Mouse (Mus musculus): Measurements from ENCODE around the gene 1700067P10Rik.

The 1700067P10Rik gene

DNA sequence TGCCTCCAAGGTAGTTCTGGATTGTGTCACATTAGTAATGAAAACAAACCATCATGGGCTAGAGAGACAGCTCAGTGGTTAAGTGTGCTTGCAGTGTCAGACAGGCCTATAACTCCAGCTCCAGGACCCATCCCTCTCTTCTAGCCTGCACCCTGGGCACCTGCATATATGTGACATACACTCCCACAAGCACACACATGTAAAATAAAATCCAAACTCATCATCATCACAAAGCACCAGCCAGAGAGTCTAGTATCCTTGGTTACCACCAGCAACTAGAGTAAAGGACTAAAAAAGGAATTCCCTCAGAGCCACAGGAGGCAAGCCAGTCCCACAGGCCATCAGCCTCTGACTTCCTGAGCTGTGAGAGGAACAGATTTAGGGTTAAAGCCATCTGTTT is at the start of gene 1700067P10Rik:
Gene 1700067P10Rik (plus strand): TSS at position 301 of the 400 bp plus-strand sequence.
- DNase-seq (ENCODE audit: low read depth, low spot score), result no peak

DNA sequence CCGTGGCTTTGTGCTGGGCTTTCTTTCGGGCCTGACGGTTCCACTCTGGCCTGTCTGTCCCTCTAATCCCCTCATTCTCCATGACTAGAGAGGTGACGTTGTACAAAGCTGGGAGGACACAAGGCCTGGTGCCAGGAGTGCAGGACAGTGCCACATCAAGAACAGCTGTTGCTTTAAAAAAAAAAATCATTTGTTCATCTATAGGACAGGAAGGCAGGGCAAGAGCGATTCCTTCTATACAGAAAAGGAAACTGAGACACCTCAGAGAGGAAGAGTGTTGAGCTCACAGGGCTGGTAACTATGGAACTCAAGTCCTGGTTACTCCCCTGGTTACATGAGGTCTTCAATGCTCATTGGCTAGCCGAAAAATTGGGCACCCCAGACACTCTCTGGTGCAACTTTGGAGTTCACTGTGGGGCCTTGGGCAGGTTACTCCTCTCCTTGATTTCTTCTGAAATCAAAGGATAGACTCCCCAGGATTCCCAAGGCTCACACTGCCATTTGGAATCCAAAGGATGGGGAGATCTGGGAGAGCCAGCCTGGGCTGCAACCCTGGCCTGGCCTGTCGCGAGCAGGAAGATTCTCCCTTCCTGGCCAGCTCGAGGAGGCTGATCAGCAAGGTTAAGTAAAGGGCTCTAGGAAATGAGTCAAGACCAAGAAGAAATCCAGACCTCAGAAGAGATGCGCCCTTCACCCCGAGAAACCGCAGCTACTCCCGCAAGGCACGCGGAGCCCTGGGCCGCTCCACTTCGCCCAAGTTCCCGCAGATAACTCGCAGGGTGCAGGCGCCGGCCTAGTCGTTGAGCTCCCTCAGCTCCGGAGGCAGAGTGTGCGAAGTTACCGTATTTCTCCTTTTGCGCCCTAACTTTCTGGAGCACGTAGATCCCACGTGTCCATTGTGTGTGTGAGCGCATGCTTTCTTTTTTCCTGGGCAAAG is 47.5 kb upstream of the 1700067P10Rik start:
- DNase-seq (ENCODE audit: low read depth, low spot score), result peak; percentile 83

DNA sequence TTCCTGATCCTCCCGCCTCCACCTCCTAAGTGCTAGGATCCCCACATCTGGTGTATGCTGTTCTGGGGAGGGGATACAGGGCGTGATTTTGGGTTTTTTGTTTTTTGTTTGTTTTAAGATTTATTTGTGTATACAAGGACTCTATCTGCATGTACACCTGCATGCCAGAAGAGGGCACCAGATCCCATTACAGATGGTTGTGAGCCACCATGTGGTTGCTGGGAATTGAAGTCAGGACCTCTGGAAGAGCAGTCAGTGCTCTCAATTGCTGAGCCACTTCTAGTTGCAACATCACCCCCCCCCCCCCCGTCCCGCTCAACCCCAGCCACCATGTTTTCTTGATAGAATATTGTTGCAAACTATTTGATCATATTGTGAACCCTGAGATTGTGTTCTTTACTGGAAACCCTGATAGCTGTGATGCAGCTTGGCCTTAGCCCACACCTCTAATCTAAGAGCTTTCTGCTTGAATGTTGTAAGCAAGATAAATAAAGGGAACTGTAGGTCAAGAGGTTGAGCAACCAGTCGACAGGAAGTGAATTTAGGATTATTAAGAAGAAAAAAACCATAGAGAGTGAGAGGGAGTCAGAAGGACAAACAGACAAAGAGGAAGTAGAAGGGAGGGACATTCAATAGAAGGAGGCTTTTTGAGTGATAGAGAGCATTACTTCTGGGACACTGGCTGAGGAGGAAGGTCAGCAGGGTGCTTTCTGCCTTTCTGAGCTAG is 45.8 kb upstream of the 1700067P10Rik start:
- no peak for DNase-seq (ENCODE audit: low read depth, low spot score)

DNA sequence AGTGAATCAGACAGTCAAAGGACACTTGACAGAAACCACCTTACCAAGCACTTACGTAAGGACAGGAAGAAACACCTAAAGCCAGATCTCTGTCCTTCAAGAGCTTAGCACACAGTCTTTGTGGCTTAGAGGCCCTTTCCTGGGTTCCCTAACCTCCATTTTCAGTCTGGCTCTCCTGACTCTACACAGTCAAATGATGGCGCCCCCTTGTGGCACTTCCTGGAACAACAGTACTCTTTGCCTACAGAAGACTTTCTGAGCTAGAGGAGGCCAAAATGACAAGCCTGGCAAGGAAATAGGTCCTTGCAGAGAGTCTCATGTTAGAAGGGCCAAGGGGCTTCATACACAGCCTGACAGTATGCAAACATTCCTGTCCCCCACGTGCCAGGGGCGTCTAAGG is 43.5 kb upstream of the 1700067P10Rik start:
- DNase-seq (ENCODE audit: low read depth, low spot score), result peak; percentile 83

DNA sequence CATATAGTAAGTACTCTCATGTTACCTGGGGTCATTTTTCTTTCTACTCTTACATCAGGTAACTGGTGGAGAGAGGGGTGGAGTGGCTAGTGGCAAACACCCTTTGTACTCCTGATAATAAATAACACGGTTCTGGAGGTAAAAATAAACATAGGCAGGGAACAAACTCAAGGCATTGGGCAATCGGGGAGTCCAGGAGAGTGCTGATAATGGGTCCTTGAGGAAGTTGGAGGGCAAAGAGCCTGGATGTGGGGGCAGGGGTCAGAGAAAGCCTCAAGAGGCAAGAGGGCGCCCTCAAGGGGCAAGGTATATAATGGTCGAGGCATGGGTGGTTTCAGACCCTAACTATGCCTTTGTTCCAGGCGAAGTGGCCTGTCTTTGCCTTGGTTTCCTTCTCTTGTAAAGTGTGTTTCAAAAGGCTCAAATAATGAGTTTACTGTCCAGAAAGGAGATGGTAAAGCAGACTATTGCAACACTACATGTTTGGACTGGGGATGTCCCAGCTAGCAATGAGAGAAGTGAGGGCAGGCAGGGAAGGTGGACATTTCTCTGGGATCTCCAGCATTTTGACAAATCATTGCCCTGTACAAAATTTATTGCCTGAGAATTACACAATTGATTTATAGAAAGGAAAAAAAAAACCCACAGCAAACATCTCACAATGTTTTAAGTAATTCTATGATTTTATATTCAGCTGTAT is 37.3 kb upstream of the 1700067P10Rik start:
- DNase-seq (ENCODE audit: low read depth, low spot score), result no peak

DNA sequence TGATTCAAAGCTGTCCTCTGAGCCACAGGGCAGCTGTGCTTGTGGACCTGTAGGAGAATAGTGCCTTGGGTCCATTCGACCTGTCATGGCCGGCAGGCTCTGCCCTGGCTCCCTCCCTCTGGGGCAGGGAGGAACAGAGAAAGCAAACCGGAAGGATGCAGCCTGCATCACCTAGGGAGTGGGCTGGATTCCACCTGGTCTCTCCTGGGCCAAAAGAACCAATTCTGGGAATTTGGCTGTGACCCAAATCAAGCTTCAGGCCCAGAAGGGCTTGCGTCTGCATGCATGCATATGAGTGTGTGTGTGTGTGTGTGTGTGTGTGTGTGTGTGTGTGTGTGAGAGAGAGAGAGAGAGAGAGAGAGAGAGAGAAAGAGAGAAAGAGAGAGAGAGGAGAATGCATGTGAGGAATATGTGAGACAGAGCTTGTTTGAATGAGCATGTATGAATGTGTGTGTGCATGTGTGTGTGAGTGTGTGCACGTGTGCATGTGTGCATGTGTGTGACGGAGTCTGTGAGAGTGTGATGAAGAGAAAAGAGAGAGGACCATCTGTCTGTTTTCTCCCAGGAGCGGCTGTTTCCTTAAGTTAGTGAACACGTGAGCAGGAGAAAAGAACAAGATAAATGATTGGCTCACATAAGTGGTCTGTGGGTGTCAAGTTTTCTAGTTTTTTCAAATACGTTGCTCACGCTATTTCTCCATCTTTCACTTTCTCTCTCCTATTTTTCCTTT is 36.6 kb upstream of the 1700067P10Rik start:
- no peak for DNase-seq (ENCODE audit: low read depth, low spot score)

DNA sequence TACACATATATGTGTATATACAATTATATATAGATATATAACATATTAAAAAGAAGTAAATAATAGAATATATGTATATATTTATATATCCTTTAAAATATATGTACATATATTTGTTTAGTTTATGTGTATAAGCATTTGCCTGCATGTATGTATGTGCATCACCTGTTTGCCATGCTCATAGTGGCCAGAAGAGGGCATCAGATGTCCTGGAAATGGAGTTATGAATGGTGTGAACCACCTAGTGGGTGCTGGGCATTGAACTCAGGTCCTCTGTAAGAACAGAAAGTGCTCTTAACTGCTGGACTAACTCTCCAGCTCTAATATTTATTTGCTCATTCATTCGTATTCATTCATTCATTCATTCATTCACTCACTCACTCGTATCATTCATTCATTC is 35.5 kb upstream of the 1700067P10Rik start:
- no peak for DNase-seq (ENCODE audit: low read depth, low spot score)

DNA sequence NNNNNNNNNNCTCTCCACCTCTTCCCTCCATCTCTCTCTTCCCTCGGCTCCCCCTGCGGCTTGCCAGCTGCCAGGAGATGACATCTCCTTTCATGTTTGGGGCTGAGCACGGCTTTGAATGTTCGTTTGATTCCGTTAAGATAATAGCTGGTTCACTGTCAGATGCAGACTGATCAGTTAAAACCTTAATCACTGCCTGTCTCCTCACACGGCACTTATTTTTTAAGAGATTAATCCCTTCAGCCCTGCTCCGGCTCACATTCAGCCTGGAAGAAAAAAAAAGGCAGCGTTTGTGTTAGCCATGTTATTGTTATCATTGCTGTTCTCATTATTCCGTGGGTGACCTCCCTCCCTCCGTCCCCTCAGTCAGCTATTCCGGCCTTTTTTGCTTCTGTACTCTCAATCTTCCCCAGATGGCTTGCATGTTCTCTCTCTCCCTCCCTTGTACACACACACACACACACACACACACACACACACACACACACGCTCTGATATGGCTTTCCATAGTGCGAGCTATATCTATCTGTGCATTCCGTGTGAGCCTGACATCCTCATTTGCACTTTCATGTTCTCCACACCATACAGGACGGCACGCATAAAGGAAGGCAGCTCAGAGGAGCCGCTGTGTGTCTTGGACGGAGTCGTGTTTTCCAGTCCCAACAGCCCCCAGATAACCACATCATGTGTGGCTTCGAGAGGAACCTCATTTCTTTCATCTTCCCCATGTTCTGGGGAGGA is 33.9 kb upstream of the 1700067P10Rik start:
- no peak for DNase-seq (ENCODE audit: low read depth, low spot score)

DNA sequence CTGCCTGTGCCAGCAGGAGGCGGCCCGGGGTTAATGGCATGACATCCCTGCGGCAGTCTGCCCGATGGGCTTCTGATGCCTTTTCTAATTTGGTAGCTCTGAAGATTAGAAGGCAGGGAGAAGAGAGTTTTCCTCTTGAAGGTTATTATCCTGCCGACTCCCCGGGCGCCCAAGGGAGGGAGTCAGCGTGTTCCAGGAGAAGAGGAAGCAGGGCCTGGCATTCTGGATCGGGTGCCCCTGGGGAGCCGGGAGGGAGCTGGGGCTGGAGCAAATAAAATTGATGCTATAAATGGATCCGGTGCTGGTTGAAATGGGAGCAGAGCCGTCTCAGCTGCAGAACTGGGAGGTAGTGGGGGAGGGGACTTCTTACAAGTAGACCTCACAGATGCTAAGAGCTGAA is 31.7 kb upstream of the 1700067P10Rik start:
- no peak for DNase-seq (ENCODE audit: low read depth, low spot score)

DNA sequence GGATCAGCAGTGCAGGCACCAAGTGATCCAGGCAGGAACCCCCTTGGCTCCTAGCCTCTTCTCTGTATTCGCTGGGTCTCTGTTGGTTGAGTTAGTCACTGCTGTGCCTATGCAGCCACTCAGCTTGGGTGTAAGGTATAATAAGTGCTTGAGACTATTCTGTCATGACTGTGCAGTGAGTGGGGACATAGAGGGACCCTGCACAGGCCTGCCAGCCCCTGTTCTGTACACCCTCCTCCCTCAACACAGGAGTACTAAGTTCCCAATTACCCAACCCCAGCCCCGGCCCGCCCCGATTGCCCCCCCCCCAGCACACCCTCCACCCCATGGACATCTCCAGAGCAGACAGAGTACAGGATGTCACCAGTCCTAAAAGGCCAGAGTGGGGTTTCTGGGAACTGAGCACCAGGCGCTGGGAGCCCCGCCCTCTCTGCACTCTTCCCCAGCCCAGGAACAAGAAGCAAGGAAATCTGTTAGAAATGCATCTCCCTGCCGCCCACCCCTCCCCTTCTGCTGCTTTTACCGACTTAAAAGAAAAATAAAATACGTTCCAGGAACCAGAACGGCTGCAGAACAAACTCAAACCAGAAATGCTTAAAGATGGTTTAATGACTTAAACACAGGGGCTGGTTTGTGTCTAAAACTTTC is 24.8 kb upstream of the 1700067P10Rik start:
- no peak for DNase-seq (ENCODE audit: low read depth, low spot score)

DNA sequence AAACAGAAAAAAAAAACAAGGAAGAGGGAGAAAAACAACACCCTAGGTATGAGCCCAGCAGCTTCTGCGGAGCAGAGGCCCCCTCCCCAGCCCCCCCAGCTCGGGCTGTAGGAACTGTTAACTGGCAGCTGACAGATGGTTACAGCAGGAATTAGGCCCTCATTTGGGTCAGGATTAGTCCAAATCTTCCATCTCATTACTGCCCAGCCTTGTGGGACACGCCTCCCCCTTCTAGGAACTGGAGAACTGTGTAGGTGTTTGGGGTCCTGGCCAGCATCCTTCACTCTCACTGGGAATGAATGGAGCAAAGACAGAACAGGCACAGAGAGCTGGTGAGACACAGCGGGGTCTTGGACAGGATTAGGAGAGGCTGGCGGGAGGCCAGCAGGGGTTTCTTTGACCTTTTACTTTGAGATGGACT is 24.0 kb upstream of the 1700067P10Rik start:
- DNase-seq (ENCODE audit: low read depth, low spot score), result no peak

DNA sequence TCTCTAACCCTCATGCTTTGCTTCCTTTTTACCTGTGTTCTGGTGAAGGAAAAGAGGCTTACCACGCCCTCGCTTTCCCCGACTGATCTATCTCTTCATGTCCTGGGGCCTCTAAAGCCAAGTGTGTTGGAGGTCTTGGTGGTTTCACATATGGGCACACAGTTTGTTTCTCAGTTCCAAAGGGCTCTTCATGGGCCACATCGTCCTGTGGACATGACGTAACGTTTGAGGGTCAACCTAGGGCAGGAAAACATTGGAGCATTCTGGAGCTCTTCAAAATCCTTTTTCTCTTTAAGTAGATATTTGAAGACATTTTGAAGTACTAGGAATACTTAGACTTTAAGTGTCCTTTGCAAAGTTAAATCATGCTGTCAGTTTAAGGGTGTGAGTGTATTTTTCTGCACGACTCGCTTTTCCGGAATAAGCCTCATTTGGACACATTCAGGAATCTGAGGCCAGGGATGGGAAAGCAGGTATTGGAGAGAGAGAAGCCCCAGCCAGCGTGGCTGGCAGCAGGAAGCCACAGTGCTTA is 22.0 kb upstream of the 1700067P10Rik start:
- no peak for DNase-seq (ENCODE audit: low read depth, low spot score)

DNA sequence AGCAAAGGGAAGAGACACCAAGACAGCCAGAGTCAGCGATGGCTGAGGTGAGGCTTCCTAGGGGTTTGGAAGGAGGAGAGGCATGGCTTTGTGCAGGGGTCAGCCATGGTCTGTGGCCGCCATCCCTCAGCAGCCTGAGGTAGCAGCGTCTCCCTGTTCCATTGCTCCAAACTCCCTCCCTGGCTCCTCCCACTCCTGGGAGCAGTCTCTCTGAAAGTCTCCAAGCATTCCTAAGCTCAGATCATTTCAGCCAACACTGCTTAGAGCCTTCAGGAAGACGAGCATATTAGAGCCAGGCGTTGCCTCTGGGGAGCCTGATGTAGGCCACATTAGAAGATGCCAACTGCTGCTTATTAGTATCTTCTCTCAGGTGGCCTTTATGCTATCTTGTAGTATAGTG is 21.4 kb upstream of the 1700067P10Rik start:
- no peak for DNase-seq (ENCODE audit: low read depth, low spot score)

DNA sequence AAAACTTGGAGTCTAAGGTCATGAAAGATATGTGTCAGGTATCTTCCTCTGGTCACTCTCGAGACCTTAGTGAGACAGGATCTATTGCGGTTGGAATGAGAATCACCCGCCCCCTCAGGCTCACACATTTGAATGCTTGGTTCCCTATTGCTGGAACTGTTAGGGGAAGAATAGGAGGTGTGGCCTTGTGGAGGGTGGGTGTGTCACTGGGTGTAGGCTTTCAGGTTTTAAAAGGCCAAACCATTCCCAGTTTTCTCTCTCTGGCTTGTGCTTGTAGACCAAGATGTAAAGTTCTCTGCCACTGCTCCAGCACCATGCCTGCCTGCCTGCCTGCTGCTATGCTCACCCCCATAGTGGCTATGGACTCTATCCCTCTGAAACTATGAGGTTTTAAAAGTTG is 8.5 kb upstream of the 1700067P10Rik start:
- no peak for DNase-seq (ENCODE audit: low read depth, low spot score)

DNA sequence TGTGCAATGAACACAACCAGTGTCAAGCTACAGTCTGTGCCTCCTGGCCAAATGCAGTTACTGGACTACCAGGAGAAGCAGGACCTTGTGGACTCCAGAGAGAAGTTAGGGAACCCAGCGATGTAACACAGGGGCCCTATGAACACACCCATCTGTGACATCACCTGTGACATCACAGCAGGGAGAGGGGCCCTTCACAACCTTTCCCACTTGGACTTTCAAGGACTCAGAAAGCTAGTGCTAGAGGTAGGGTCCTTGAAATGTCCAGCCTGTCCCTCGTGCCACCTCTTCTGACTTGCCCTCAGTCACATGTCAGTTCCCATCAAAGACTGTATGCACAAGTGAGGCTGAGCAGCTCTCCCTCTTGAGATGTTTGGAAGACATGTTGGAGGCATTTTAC is 327 bp downstream of the 1700067P10Rik start:
- DNase-seq (ENCODE audit: low read depth, low spot score), result no peak

DNA sequence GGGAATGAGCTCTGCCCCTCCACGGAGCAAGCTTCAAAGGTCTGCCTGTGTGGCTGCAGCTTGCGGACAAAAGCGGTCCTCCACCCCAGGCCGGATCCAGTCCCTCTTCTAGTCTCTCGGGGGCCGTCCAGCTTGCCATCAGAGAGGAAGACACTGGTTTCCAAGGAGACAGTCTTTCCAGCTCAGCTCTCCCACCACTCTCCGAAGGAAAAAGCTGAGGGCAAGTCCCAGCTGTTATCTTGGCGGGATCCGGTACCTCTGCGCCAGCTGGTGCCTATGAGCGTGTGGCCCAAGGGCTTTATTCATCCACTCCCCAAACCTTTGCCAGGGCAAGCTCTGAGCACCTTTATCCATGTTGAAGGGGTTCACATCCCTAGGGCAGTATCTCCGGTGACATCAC is 1.2 kb downstream of the 1700067P10Rik start:
- DNase-seq (ENCODE audit: low read depth, low spot score), result no peak

DNA sequence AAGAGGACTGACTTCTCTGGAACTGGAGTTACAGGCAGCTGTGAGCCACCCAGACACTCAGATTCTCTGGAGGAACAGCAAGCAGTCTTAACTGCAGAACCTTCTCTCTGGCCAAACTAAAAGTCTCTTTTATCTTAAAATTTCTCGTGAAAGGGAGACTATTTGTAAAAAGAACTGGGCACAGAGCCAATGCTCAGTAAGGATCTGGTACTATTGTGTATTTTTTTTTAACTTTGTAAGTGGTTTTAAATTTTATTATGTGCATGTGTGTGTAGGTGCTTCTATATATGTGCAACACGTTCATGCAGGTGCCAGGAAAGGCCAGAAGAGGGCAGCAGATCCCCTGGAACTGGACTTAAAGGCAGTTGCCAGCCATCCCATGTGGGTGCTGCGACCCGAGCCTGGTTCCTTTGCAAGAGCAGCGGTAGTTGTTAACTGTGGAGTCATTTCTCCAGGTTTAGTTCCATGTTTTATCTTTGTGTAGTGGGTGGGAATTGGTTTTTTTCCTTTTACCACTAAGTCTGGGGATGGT is 4.2 kb downstream of the 1700067P10Rik start:
- no peak for DNase-seq (ENCODE audit: low read depth, low spot score)

DNA sequence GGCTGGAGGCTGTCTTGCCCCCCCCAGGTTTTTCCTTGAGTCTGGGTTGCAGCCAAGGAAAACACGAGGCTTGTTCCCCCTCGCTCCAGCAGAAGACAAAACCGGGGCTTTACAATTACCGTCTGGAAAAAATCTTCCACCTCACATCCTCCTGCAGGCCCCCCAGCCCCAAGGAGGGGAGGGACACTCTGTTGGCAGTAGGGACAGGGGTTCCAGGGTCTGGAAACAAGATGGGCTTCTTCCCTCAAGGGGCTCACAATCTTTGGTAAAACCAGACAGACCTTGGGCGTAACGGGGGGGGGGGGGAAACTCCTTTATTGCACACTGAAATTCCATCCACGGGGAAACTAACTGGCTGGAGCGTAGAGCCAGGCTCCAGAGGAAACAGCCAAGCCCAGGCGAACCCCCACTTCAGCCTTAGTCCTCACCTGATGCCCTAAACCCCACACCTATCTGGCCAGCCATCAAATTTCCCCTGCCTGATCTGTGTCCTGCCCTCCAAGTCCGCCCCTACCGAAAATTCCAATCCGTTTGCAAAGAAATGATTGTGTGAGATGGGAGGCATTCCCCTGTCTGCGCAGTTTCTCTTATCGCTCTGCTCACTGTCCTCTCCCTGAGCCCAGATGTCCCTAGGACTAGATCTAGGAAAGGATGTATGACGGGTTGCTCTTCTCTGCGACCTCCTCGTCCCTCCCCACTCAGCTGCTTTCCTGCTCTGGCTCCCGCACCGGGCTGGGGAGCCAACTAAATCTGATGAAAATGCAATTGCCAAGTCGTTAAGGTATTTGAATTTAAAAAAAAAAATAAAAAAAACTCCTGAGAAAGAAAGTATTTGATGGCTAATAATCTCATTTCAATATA is 5.9 kb downstream of the 1700067P10Rik start:
- DNase-seq (ENCODE audit: low read depth, low spot score), result peak; percentile 13

DNA sequence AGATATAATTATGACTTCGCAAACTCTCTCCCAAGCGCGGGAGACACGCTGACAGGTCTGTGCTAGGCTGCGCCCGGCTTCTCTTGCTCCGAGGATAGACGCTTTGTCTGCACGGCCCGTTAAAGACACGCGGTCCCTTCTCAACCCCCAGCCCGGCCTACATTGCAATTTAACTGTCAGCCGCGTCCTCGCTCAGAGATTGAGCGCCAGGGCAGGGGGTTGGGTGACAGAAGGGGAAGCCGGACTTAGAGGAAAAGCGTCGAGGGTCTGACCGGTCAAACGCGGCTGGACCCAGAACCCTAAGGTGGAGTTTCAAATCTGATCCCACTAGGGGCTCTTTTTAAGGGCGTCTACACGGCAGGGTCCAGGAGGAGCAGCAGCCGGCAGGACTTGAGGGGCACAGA is 6.6 kb downstream of the 1700067P10Rik start:
- DNase-seq (ENCODE audit: low read depth, low spot score), result peak; percentile 79

Measured in mesoderm, embryonic 11.5 days (tissue).